Mouse (Mus musculus): ENCODE measurements around the gene Gm10600.
"Not testable (repeated sequence)": the region's sequence is repeated elsewhere in the genome, so short reads cannot be mapped to it uniquely, and the experiment has no call there.

Gene Gm10600

GRCm38 (mm10) chr4:42240339-42240738 is at the start of gene Gm10600:
Gene Gm10600 (plus strand): TSS chr4:42240639.
- DNase-seq (ENCODE audit: low read depth, low spot score): not testable (repeated sequence)

- DNase-seq (ENCODE audit: low read depth, low spot score): not testable (repeated sequence)
These were observed 15.0 kb downstream of the Gm10600 start, which contains the start of gene Ccl21b for GRCm38 (mm10) chr4:42255467-42255866. Gene Ccl21b (plus strand): TSS chr4:42255767.
